8 mouse cellular contexts compared by ENCODE assay signal in the genomic region with DNA sequence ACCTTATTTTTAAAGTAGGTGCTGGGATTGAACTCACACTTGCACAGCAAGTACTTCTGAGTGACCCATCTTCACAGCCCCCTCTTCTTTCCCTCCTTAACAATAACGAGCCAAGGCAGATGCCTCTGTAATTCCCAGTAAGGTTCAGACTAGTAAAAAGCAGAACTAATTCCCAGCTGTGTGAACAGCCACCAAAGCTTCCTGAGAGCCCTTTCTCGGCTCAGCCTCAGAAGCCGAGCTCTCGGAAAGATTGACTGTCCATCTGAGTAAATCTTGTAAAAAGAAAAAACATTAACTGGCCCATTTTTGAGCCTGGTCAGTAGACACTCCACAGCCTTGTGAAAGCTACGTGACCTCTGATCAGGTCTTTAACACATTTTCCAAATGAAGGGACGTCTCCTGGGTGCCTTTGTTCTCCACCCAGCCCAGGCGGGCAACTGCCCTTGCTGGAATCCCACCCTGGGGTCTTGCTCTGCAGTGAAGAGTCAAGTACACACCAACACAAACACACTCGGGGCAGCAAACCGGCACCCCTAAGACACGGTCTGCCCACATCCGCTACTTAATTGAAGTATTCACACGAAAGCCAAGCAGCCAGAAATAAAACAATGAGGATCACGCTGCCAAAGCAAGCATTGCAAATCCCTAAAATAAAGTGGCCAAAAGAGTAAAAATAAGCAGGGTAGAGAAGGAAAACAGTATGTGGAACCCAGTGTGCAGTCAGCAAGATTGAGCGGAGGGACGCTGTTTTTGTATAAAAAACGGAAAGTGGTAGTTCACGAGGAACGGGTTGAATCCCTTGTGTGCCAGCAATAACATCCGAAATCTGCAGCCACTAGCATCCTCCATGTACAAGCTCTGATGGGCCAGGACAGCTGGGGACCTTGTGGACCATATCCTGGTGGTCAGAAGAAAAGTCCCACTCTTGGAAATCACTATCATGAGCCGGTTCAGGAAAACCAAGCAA.
DNase-seq lines count a peak whose midpoint lies in the region; ATAC-seq and TF ChIP-seq lines count a peak whose summit lies in the region.

No protein-coding gene starts in this region.

- H3K9me3 ChIP-seq in CH12.LX (replicated peaks; ENCODE audit: low read length) = no peaks in the 10 kb centered on the region
- H3K9me3 ChIP-seq in heart, embryonic 13.5 days = no peaks in the 10 kb centered on the region
- H3K9me3 ChIP-seq in liver, postnatal 0 days (ENCODE audit: low read length) = no peaks in the 10 kb centered on the region

- H3K79me2 ChIP-seq in CH12.LX (replicated peaks; ENCODE audit: control insufficient read depth, extremely low read depth, insufficient read depth, poor library complexity, severe bottlenecking) = peaks cover 5% of the 10 kb centered on the region; the same call in 1 of the 2 replicates

- no peak for TF ChIP-seq RAD21 in CH12.LX (IDR thresholded peaks at IDR 0.05; ENCODE audit: low read depth, low read length)

- H3K27me3 ChIP-seq in CH12.LX (replicated peaks) = no peaks in the 10 kb centered on the region
- no peaks in the 10 kb centered on the region for H3K27me3 ChIP-seq in heart, embryonic 13.5 days (replicated peaks)
- H3K27me3 ChIP-seq in liver, postnatal 0 days (ENCODE audit: insufficient read depth, low read length) = no peaks in the 10 kb centered on the region

- WGBS in heart, embryonic 13.5 days = 54% methylated on average over 20 of the region's 20 CpGs
- WGBS in liver, postnatal 0 days (ENCODE audit: insufficient replicate concordance) = 65% methylated on average over 20 of the region's 20 CpGs

- intact Hi-C loops in gastrocnemius, postnatal 14 days (cut with DNase I; ENCODE audit: low total_unique reads) = no loop called here

- no peak for TF ChIP-seq CTCF in CH12.LX (conservative IDR thresholded peaks at IDR 0.05 in 1 of 2, IDR thresholded peaks at IDR 0.05 in 1 of 2; ENCODE audit: low read depth in 2 of 2, low read length in 2 of 2)
- TF ChIP-seq CTCF in liver, postnatal 0 days (IDR thresholded peaks at IDR 0.05; ENCODE audit: low read depth) = no peak

- TF ChIP-seq POLR2A in CH12.LX (IDR thresholded peaks at IDR 0.05; ENCODE audit: low read depth, low read length) = no peak

- no peak overlapping the region for H3K4me3 ChIP-seq in CH12.LX (replicated peaks in 1 of 3; ENCODE audit: low read depth in 2 of 3, low read length in 2 of 3, poor library complexity in 1 of 3)
- peak overlapping the region; percentile 35 for H3K4me3 ChIP-seq in brown adipose tissue, adult 24 weeks (ENCODE audit: insufficient read depth, low read depth, low read length)
- no peak overlapping the region for H3K4me3 ChIP-seq in heart, embryonic 13.5 days
- H3K4me3 ChIP-seq in liver, postnatal 0 days (ENCODE audit: low read depth, low read length) = no peak overlapping the region

- no peak overlapping the region for H3K27ac ChIP-seq in CH12.LX (ENCODE audit: insufficient read depth, low read depth)
- peak overlapping the region; percentile 26; the same call in 1 of the 2 replicates for H3K27ac ChIP-seq in brown adipose tissue, adult 24 weeks (replicated peaks; ENCODE audit: low read depth, low read length)
- peak overlapping the region; percentile 71 for H3K27ac ChIP-seq in heart, embryonic 13.5 days (replicated peaks)
- no peak overlapping the region for H3K27ac ChIP-seq in liver, postnatal 0 days (ENCODE audit: low read depth)

- H3K9ac ChIP-seq in CH12.LX (ENCODE audit: insufficient read depth, low read depth) = no peak overlapping the region
- peak overlapping the region; percentile 67 for H3K9ac ChIP-seq in heart, embryonic 13.5 days
- H3K9ac ChIP-seq in liver, postnatal 0 days (replicated peaks) = no peak overlapping the region

- dilution Hi-C loops in CH12.LX (cut with MboI; ENCODE audit: extremely low pct_ligation_motif_present, extremely low pct_unique_long_range_greater_than_20kb, low sequenced_read_pairs) = no loop called here

- peaks cover 0 to 9% of the 10 kb centered on the region in 2 experiments for H3K36me3 ChIP-seq in CH12.LX (replicated peaks in 1 of 2; ENCODE audit: control insufficient read depth in 1 of 2, insufficient read depth in 1 of 2, low read length in 1 of 2)
- no peaks in the 10 kb centered on the region for H3K36me3 ChIP-seq in heart, embryonic 13.5 days
- no peaks in the 10 kb centered on the region for H3K36me3 ChIP-seq in liver, postnatal 0 days (replicated peaks; ENCODE audit: insufficient read depth, low read length)

- H3K4me2 ChIP-seq in CH12.LX (ENCODE audit: insufficient read depth, low read depth, poor library complexity, severe bottlenecking) = no peak overlapping the region
- H3K4me2 ChIP-seq in heart, embryonic 13.5 days = peak overlapping the region; percentile 54
- H3K4me2 ChIP-seq in liver, postnatal 0 days (ENCODE audit: low read depth, low read length) = peak overlapping the region; percentile 1; the same call in 1 of the 2 replicates

- peaks cover 16 to 67% of the 10 kb centered on the region in 2 experiments; a peak in 3 of 4 replicates for H3K4me1 ChIP-seq in CH12.LX (ENCODE audit: control insufficient read depth in 1 of 2, insufficient read depth in 2 of 2)
- peaks cover 32% of the 10 kb centered on the region for H3K4me1 ChIP-seq in brown adipose tissue, adult 24 weeks (ENCODE audit: control insufficient read depth, insufficient read depth, insufficient read length, low read length)
- peaks cover 86% of the 10 kb centered on the region for H3K4me1 ChIP-seq in heart, embryonic 13.5 days
- peaks cover 50% of the 10 kb centered on the region for H3K4me1 ChIP-seq in liver, postnatal 0 days (ENCODE audit: insufficient read depth)

- peak; percentile 85 for TF ChIP-seq EP300 in CH12.LX (IDR thresholded peaks at IDR 0.05; ENCODE audit: low read length)
- no peak for TF ChIP-seq EP300 in liver, postnatal 0 days (IDR thresholded peaks at IDR 0.05; ENCODE audit: low read depth)

- in situ Hi-C loops in CH12.LX (cut with MboI; ENCODE audit: low pct_ligation_motif_present, low pct_unique_long_range_greater_than_20kb, low sequenced_read_pairs) = no loop called here

- ATAC-seq in heart, embryonic 13.5 days (ENCODE audit: extremely low read depth, insufficient number of reproducible peaks, low FRiP score, low TSS enrichment) = no peak
- no peak for ATAC-seq in liver, postnatal 0 days
- no peak for ATAC-seq in CD4-positive, CD25-positive, alpha-beta regulatory T cell, adult 4 months

- DNase-seq in CH12.LX (ENCODE audit: extremely low read depth) = peak; percentile 58
- no peak for DNase-seq in liver, postnatal 0 days
- DNase-seq in urinary bladder, postnatal 4 days (ENCODE audit: low spot score in 2 of 2) = no peak
- DNase-seq in gastrocnemius, postnatal 14 days = no peak
- no peak for DNase-seq in cerebellum, adult 9-11 months

TF ChIP-seq in CH12.LX, 34 proteins besides CTCF, POLR2A, EP300 and RAD21:
- TF ChIP-seq TCF12 (IDR thresholded peaks at IDR 0.05; ENCODE audit: low read depth, low read length) (0 out of 2 replicates have a peak, but pooled peaks have one; percentile 29), JUND (conservative IDR thresholded peaks at IDR 0.05; ENCODE audit: low read depth, low read length) (peak; percentile 82), MAFK (IDR thresholded peaks at IDR 0.05; ENCODE audit: insufficient replicate concordance, low read length) (no peak), KAT2A (IDR thresholded peaks at IDR 0.05; ENCODE audit: insufficient replicate concordance, low read length) (no peak), JUN (IDR thresholded peaks at IDR 0.05; ENCODE audit: insufficient read depth, low read depth, low read length) (peak; percentile 17; the same call in 1 of the 2 replicates), UBTF (IDR thresholded peaks at IDR 0.05; ENCODE audit: low read depth, low read length) (no peak), IRF4 (IDR thresholded peaks at IDR 0.05; ENCODE audit: low read depth, low read length) (0 out of 2 replicates have a peak, but pooled peaks have one; percentile 54), ZNF384 (IDR thresholded peaks at IDR 0.05; ENCODE audit: low read depth, low read length) (peak; percentile 58), ETS1 (conservative IDR thresholded peaks at IDR 0.05; ENCODE audit: low read depth, low read length) (peak; percentile 64)
TF ChIP-seq in CH12.LX: peak in this region for 6.

Comparison
In these comparisons a context has a peak if more than half of its experiments do, and no peak if none do; other contexts are left out.
1. H3K27ac ChIP-seq: peak in brown adipose tissue, adult 24 weeks (single experiment) and heart, embryonic 13.5 days (single experiment); none in CH12.LX (single experiment) and liver, postnatal 0 days (single experiment).